Mouse (Mus musculus): ENCODE measurements around the gene Spaca3.

DNA sequence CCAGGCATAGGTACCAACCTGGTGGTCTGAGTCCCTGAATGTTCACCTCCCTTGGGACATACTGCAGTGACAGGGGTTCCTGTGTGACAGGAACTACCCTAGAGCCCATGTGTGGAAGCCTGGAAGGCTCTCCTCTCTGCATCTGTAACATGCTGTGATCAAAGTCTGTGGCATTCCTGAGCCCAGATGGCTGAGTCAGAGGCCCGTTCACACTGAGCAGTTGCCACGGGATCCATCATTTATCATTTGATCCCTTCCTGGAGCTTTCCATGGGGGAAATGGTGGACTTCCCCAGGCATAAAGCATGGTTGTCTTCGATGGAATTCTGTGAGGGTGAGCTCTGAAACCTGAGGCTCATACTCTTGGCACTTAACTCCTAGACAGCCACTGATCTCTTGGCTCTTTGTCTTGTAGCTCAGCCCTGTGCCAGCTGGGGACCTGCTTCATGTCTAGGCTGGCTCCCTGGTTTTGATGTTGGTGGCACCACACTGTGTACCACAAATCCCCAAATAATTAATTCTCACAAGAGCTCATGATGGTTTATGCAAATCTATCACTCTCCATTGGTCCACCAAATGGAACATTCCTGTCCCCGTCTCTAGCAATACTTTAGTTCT, 55.4 kb downstream of the Spaca3 start:
- TF ChIP-seq CTCF (IDR thresholded peaks at IDR 0.05; ENCODE audit: low read depth, low read length) (no peak), POLR2A (IDR thresholded peaks at IDR 0.05; ENCODE audit: insufficient read depth, low read length) (no peak), EP300 (IDR thresholded peaks at IDR 0.05; ENCODE audit: insufficient read depth, low read depth, low read length) (no peak)
